Comparison of ENCODE assay signal across 26 mouse cellular contexts in the genomic region with DNA sequence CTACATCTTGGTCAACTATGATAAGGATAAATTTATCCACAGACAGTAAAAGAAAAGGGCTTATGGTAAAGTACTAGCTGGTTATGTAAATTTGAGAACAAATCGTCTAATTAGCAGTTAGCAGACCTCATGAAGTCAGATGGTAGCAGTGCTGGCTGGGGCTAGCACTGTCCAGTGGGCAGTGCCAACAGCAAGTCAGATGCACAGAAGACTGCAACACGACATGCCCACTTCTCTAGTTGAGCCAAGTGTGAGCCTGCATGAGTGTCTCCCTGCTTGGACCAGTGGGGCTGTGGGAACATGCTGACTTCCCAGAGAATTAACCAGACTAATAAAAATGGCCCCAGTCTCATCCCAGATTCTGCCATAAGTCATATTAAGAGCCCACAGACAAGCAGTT. TPM values are rescaled to one million over a fixed set of nuclear protein-coding genes. Genes with fewer than 3 reads are reported as not detected.
DNase-seq lines count a peak whose midpoint lies in the region; ATAC-seq and TF ChIP-seq lines count a peak whose summit lies in the region.
"Had no signal": no experiment of that assay in that cellular context is flagged by ENCODE, and none has a peak within 500 bp of the region (broad histone marks: within the 10 kb centered on the region; RNA-seq: fewer than 3 reads in every experiment).

No protein-coding gene starts in this region.

- H3K4me3 ChIP-seq in forebrain, embryonic 14.5 days (ENCODE audit: low read depth, low read length), result no peak overlapping the region
- H3K4me3 ChIP-seq in forebrain, embryonic 12.5 days (replicated peaks), result no peak overlapping the region
- no peak overlapping the region for H3K4me3 ChIP-seq in heart, embryonic 16.5 days (ENCODE audit: low read length)
- no peak overlapping the region for H3K4me3 ChIP-seq in liver, postnatal 0 days (ENCODE audit: low read depth, low read length)
- no peak overlapping the region for H3K4me3 ChIP-seq in stomach, postnatal 0 days (ENCODE audit: low read depth, low read length)
- H3K4me3 ChIP-seq: embryonic facial prominence, embryonic 15.5 days; limb, embryonic 15.5 days; liver, embryonic 15.5 days; midbrain, embryonic 10.5 days; neural tube, embryonic 15.5 days; stomach, embryonic 15.5 days had no signal

- 0 out of 2 replicates have a peak, but pooled peaks have one; percentile 15 for ATAC-seq in forebrain, embryonic 14.5 days
- ATAC-seq in forebrain, embryonic 12.5 days (ENCODE audit: low FRiP score), result no peak
- no peak for ATAC-seq in heart, embryonic 16.5 days (replicated peaks; ENCODE audit: extremely low read depth, insufficient read depth, low FRiP score)
- no peak for ATAC-seq in liver, postnatal 0 days
- no peak for ATAC-seq in stomach, postnatal 0 days (ENCODE audit: low FRiP score, low TSS enrichment)

- H3K27ac ChIP-seq in forebrain, embryonic 14.5 days (ENCODE audit: low read depth, low read length), result no peak overlapping the region
- H3K27ac ChIP-seq in forebrain, embryonic 12.5 days, result no peak overlapping the region
- H3K27ac ChIP-seq in heart, embryonic 16.5 days (ENCODE audit: low read length), result peak overlapping the region; percentile 76; the same call in 1 of the 2 replicates
- H3K27ac ChIP-seq in liver, postnatal 0 days (ENCODE audit: low read depth), result no peak overlapping the region
- H3K27ac ChIP-seq in stomach, postnatal 0 days (replicated peaks), result peak overlapping the region; percentile 67; the same call in 1 of the 2 replicates
- H3K27ac ChIP-seq: embryonic facial prominence, embryonic 15.5 days; limb, embryonic 15.5 days; neural tube, embryonic 15.5 days; stomach, embryonic 15.5 days had no signal

- H3K4me2 ChIP-seq in forebrain, embryonic 14.5 days (ENCODE audit: low read length), result no peak overlapping the region
- no peak overlapping the region for H3K4me2 ChIP-seq in forebrain, embryonic 12.5 days
- H3K4me2 ChIP-seq in heart, embryonic 16.5 days (ENCODE audit: low read depth, low read length), result no peak overlapping the region
- no peak overlapping the region for H3K4me2 ChIP-seq in liver, postnatal 0 days (ENCODE audit: low read depth, low read length)
- H3K4me2 ChIP-seq in stomach, postnatal 0 days (replicated peaks; ENCODE audit: low read depth), result no peak overlapping the region
- H3K4me2 ChIP-seq: embryonic facial prominence, embryonic 15.5 days; limb, embryonic 15.5 days; liver, embryonic 15.5 days; neural tube, embryonic 15.5 days had no signal

- H3K9ac ChIP-seq in forebrain, embryonic 14.5 days (ENCODE audit: low read length), result no peak overlapping the region
- H3K9ac ChIP-seq in forebrain, embryonic 12.5 days, result no peak overlapping the region
- H3K9ac ChIP-seq in heart, embryonic 16.5 days (ENCODE audit: low read length), result no peak overlapping the region
- H3K9ac ChIP-seq in liver, postnatal 0 days (replicated peaks), result peak overlapping the region; percentile 21; the same call in 1 of the 2 replicates
- H3K9ac ChIP-seq in stomach, postnatal 0 days (ENCODE audit: low read length), result no peak overlapping the region
- H3K9ac ChIP-seq: embryonic facial prominence, embryonic 15.5 days; limb, embryonic 15.5 days; liver, embryonic 15.5 days; neural tube, embryonic 15.5 days; stomach, embryonic 15.5 days had no signal

- no peak for TF ChIP-seq CTCF in liver, postnatal 0 days (IDR thresholded peaks at IDR 0.05; ENCODE audit: low read depth)
- no peak for TF ChIP-seq CTCF in stomach, postnatal 0 days (IDR thresholded peaks at IDR 0.05; ENCODE audit: low read depth)

- H3K27me3 ChIP-seq in forebrain, embryonic 14.5 days (replicated peaks; ENCODE audit: control insufficient read depth, insufficient read depth, low read length), result no peaks in the 10 kb centered on the region
- H3K27me3 ChIP-seq in forebrain, embryonic 12.5 days, result no peaks in the 10 kb centered on the region
- no peaks in the 10 kb centered on the region for H3K27me3 ChIP-seq in heart, embryonic 16.5 days (ENCODE audit: control insufficient read depth, insufficient read depth, low read length)
- no peaks in the 10 kb centered on the region for H3K27me3 ChIP-seq in liver, postnatal 0 days (ENCODE audit: insufficient read depth, low read length)
- no peaks in the 10 kb centered on the region for H3K27me3 ChIP-seq in stomach, postnatal 0 days (ENCODE audit: control insufficient read depth, insufficient read depth, low read length)
- H3K27me3 ChIP-seq: CH12.LX; embryonic facial prominence, embryonic 15.5 days; limb, embryonic 15.5 days; liver, embryonic 15.5 days; neural tube, embryonic 15.5 days; Patski; stomach, embryonic 15.5 days had no signal

- no peaks in the 10 kb centered on the region for H3K9me3 ChIP-seq in forebrain, embryonic 14.5 days (replicated peaks; ENCODE audit: control insufficient read depth, low read length)
- no peaks in the 10 kb centered on the region for H3K9me3 ChIP-seq in forebrain, embryonic 12.5 days
- no peaks in the 10 kb centered on the region for H3K9me3 ChIP-seq in heart, embryonic 16.5 days (replicated peaks; ENCODE audit: control insufficient read depth, low read length)
- no peaks in the 10 kb centered on the region for H3K9me3 ChIP-seq in liver, postnatal 0 days (ENCODE audit: low read length)
- no peaks in the 10 kb centered on the region for H3K9me3 ChIP-seq in stomach, postnatal 0 days (ENCODE audit: control insufficient read depth, low read length)
- H3K9me3 ChIP-seq: embryonic facial prominence, embryonic 15.5 days; G1E; limb, embryonic 15.5 days; liver, embryonic 15.5 days; midbrain, embryonic 10.5 days; neural tube, embryonic 15.5 days; stomach, embryonic 15.5 days had no signal

- intact Hi-C loops in heart, postnatal 36 days (cut with DNase I), result no loop called here

- TF ChIP-seq EP300 in liver, postnatal 0 days (IDR thresholded peaks at IDR 0.05; ENCODE audit: low read depth), result no peak
- TF ChIP-seq EP300 in stomach, postnatal 0 days (optimal IDR thresholded peaks at IDR 0.05), result no peak

- no peak for DNase-seq in forebrain, embryonic 14.5 days (ENCODE audit: low spot score)
- DNase-seq in heart, postnatal 36 days, result no peak
- DNase-seq in liver, postnatal 0 days, result no peak
- DNase-seq in liver, result no peak
- no peak for DNase-seq in stomach, postnatal 0 days (ENCODE audit: low spot score)
- DNase-seq: B cell, adult 2 months; cerebellum, adult 11-12 months; gastrocnemius, postnatal 10 days; heart, postnatal 4 days; kidney, adult 2 months; kidney, postnatal 10 days; left cerebral cortex, postnatal 4 days; right cerebral cortex, adult 18-20 months; right cerebral cortex, postnatal 4 days; thymus, adult 2 months had no signal

- H3K4me1 ChIP-seq in forebrain, embryonic 14.5 days (ENCODE audit: control insufficient read depth, insufficient read depth, low read length), result no peaks in the 10 kb centered on the region
- 0 out of 2 replicates have a peak, but pooled peaks cover 5% of the 10 kb centered on the region for H3K4me1 ChIP-seq in forebrain, embryonic 12.5 days
- peaks cover 16% of the 10 kb centered on the region for H3K4me1 ChIP-seq in heart, embryonic 16.5 days (ENCODE audit: control insufficient read depth, insufficient read depth, low read length)
- peaks cover 28% of the 10 kb centered on the region for H3K4me1 ChIP-seq in liver, postnatal 0 days (ENCODE audit: insufficient read depth)
- peaks cover 15% of the 10 kb centered on the region for H3K4me1 ChIP-seq in stomach, postnatal 0 days (replicated peaks; ENCODE audit: control insufficient read depth, insufficient read depth)
- H3K4me1 ChIP-seq: limb, embryonic 15.5 days had no signal

- WGBS in forebrain, embryonic 14.5 days, result 72% methylated on average over 2 of the region's 2 CpGs
- WGBS in forebrain, embryonic 12.5 days, result 78% methylated on average over 2 of the region's 2 CpGs
- 75% methylated on average over 2 of the region's 2 CpGs for WGBS in heart, embryonic 16.5 days
- 75% methylated on average over 2 of the region's 2 CpGs for WGBS in liver, postnatal 0 days (ENCODE audit: insufficient replicate concordance)
- 57% methylated on average over 2 of the region's 2 CpGs for WGBS in stomach, postnatal 0 days

- no peaks in the 10 kb centered on the region for H3K36me3 ChIP-seq in forebrain, embryonic 14.5 days (ENCODE audit: control insufficient read depth, insufficient read depth, low read length)
- no peaks in the 10 kb centered on the region for H3K36me3 ChIP-seq in forebrain, embryonic 12.5 days (replicated peaks)
- H3K36me3 ChIP-seq in heart, embryonic 16.5 days (ENCODE audit: control insufficient read depth, insufficient read depth), result no peaks in the 10 kb centered on the region
- peaks cover 6% of the 10 kb centered on the region; the same call in 1 of the 2 replicates for H3K36me3 ChIP-seq in liver, postnatal 0 days (replicated peaks; ENCODE audit: insufficient read depth, low read length)
- no peaks in the 10 kb centered on the region for H3K36me3 ChIP-seq in stomach, postnatal 0 days (ENCODE audit: control insufficient read depth, insufficient read depth, low read length)
- H3K36me3 ChIP-seq: embryonic facial prominence, embryonic 15.5 days; limb, embryonic 15.5 days; midbrain, embryonic 10.5 days; neural tube, embryonic 15.5 days; stomach, embryonic 15.5 days had no signal

RNA-seq across cellular contexts. Expression of gene Serinc5, which starts 41.6 kb away (rescaled TPM):
- 13.7 and 15.5 TPM in 2 replicates for polyA plus RNA-seq in forebrain, embryonic 14.5 days (2014; fragmentation: Nextera tagmentation; extraction: Ambion mirVana)
- 9.5 and 10.0 TPM in 2 replicates for polyA plus RNA-seq in forebrain, embryonic 12.5 days (2016; fragmentation: Nextera tagmentation; extraction: Ambion mirVana)
- 11.0 and 13.6 TPM in 2 replicates for polyA plus RNA-seq in heart, embryonic 16.5 days (2015; fragmentation: Nextera tagmentation; extraction: Ambion mirVana)
- total RNA-seq in heart, postnatal 36 days (2021), result 10 to 100 TPM; 15.4 to 18.5 TPM
- polyA plus RNA-seq in liver, postnatal 0 days (2015; fragmentation: Nextera tagmentation; extraction: Ambion mirVana), result 9.3 and 12.2 TPM in 2 replicates
- 14.5 and 16.0 TPM in 2 replicates for polyA plus RNA-seq in stomach, postnatal 0 days (2015; fragmentation: Nextera tagmentation; extraction: Ambion mirVana)

Comparison
In these comparisons a context has a peak if more than half of its experiments do, and no peak if none do; other contexts are left out.
1. H3K27ac ChIP-seq: peak in heart, embryonic 16.5 days (single experiment) and stomach, postnatal 0 days (single experiment); none in forebrain, embryonic 14.5 days (single experiment), forebrain, embryonic 12.5 days (single experiment) and liver, postnatal 0 days (single experiment).